Mouse (Mus musculus): ENCODE measurements around the gene Taar8c. TPM values are rescaled to one million over a fixed set of nuclear protein-coding genes. Genes with fewer than 3 reads are reported as not detected.

Taar8c gene
- total and polyA plus RNA-seq, 3 experiments: not detected

DNA sequence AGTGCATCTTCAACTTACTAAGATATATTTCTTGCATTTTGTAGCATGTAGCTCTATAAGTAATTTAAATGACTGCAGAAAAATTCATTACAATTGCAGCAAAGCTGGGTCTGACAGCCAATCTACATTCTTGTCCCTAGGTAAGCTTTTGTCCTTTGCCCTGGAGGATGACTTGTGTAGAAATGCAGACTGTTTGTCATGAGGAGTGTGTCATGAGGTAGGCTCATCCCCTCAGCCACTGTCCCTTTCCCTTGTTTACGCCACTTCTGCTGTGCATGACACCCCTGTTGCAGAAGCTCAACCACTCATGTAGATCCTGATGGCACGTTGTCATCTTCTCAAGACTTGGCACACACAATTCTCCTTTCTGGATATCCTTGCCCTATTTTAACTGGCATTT is 14.5 kb downstream of the Taar8c start:
- Histone ChIP-seq H3K9ac (ENCODE audit: control insufficient read depth, low read depth, low read length, poor library complexity, severe bottlenecking) (no peak overlapping the region), H3K9me3 (replicated peaks; ENCODE audit: insufficient read depth, low read length) (no peaks in the 10 kb centered on the region), H3K4me3 (ENCODE audit: control insufficient read depth in 1 of 2, insufficient read depth in 1 of 2, low read depth in 2 of 2, low read length in 2 of 2) (no peak overlapping the region), H3K36me3 (ENCODE audit: control insufficient read depth in 1 of 2, insufficient read depth in 2 of 2, low read length in 2 of 2) (no peaks in the 10 kb centered on the region), H3K27ac (ENCODE audit: control insufficient read depth, low read depth, low read length) (no peak overlapping the region), H3K27me3 (ENCODE audit: control insufficient read depth in 1 of 2, insufficient read depth in 2 of 2, low read length in 2 of 2) (0 out of 4 replicates have a peak, but pooled peaks cover 0 to 1% of the 10 kb centered on the region in 2 experiments), H3K79me2 (ENCODE audit: control insufficient read depth, insufficient read depth, low read length, poor library complexity) (no peaks in the 10 kb centered on the region), H3K4me1 (ENCODE audit: control insufficient read depth in 1 of 2, insufficient read depth in 2 of 2, low read length in 2 of 2) (no peaks in the 10 kb centered on the region)
- DNase-seq (ENCODE audit: low read depth, low spot score): no peak
- TF ChIP-seq RAD21 (IDR thresholded peaks at IDR 0.05; ENCODE audit: low read depth, low read length): no peak
- no peak for TF ChIP-seq GATA1 (IDR thresholded peaks at IDR 0.05; ENCODE audit: low read depth, low read length)
- no peak for TF ChIP-seq MAFK (IDR thresholded peaks at IDR 0.05; ENCODE audit: borderline replicate concordance, low read depth, low read length)
- no peak for TF ChIP-seq MEF2A (IDR thresholded peaks at IDR 0.05; ENCODE audit: extremely low read depth, insufficient replicate concordance, low read depth, low read length, poor library complexity, severe bottlenecking)
- TF ChIP-seq MYB (IDR thresholded peaks at IDR 0.05; ENCODE audit: low read depth, low read length): no peak
- no peak for TF ChIP-seq SMC3 (IDR thresholded peaks at IDR 0.05; ENCODE audit: low read depth, low read length)
- TF ChIP-seq ZNF384 (IDR thresholded peaks at IDR 0.05; ENCODE audit: low read depth, low read length): no peak
- no peak for TF ChIP-seq CHD2 (IDR thresholded peaks at IDR 0.05; ENCODE audit: low read length)
- no peak for TF ChIP-seq MXI1 (IDR thresholded peaks at IDR 0.05; ENCODE audit: low read depth, low read length)
- TF ChIP-seq HCFC1 (IDR thresholded peaks at IDR 0.05; ENCODE audit: low read depth, low read length): no peak
- TF ChIP-seq ZMIZ1 (IDR thresholded peaks at IDR 0.05; ENCODE audit: low read depth, low read length): no peak

DNA sequence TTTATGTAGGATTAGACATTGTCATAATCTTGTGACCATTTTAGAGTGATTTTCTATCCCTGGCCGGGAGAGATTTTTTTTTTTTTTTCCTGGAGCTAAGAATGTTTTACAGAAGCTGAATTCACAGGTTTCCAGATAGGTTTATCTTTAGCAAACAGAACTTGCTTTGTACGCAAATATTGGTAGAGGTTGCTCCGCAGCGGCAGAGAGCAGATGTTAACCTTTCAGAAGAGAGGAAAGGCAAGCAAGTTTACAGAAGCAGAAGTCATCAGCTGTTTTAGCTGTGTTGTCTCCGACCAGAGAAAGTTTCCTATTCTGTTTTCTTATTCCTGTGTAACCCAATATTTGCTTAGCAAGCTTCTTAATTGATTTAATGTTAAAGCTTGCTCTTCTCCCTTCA is 15.2 kb downstream of the Taar8c start:
- no peaks in the 10 kb centered on the region for H3K4me1 ChIP-seq (ENCODE audit: control insufficient read depth in 1 of 2, insufficient read depth in 2 of 2, low read length in 2 of 2)
- DNase-seq (ENCODE audit: low read depth, low spot score): no peak
- H3K27ac ChIP-seq (ENCODE audit: control insufficient read depth, low read depth, low read length): no peak overlapping the region
- TF ChIP-seq HCFC1 (IDR thresholded peaks at IDR 0.05; ENCODE audit: low read depth, low read length) (no peak), MAX (IDR thresholded peaks at IDR 0.05; ENCODE audit: low read length) (no peak), TBP (IDR thresholded peaks at IDR 0.05; ENCODE audit: low read depth, low read length) (no peak), ZC3H11A (IDR thresholded peaks at IDR 0.05; ENCODE audit: low read depth, low read length) (no peak), UBTF (IDR thresholded peaks at IDR 0.05; ENCODE audit: borderline replicate concordance, insufficient read depth, low read depth, low read length) (no peak), GATA1 (IDR thresholded peaks at IDR 0.05; ENCODE audit: low read depth, low read length) (no peak), SMC3 (IDR thresholded peaks at IDR 0.05; ENCODE audit: low read depth, low read length) (no peak), ETS1 (IDR thresholded peaks at IDR 0.05; ENCODE audit: low read depth, low read length) (no peak), MYC (IDR thresholded peaks at IDR 0.05; ENCODE audit: low read depth, low read length) (no peak), ZKSCAN1 (IDR thresholded peaks at IDR 0.05; ENCODE audit: low read depth, low read length) (no peak), ZMIZ1 (IDR thresholded peaks at IDR 0.05; ENCODE audit: low read depth, low read length) (no peak)
- H3K27me3 ChIP-seq (ENCODE audit: control insufficient read depth in 1 of 2, insufficient read depth in 2 of 2, low read length in 2 of 2): 0 out of 4 replicates have a peak, but pooled peaks cover 0 to 1% of the 10 kb centered on the region in 2 experiments
- H3K9ac ChIP-seq (ENCODE audit: control insufficient read depth, low read depth, low read length, poor library complexity, severe bottlenecking): no peak overlapping the region
- no peaks in the 10 kb centered on the region for H3K79me2 ChIP-seq (ENCODE audit: control insufficient read depth, insufficient read depth, low read length, poor library complexity)
- H3K4me3 ChIP-seq (ENCODE audit: control insufficient read depth in 1 of 2, insufficient read depth in 1 of 2, low read depth in 2 of 2, low read length in 2 of 2): no peak overlapping the region
- no peaks in the 10 kb centered on the region for H3K9me3 ChIP-seq (replicated peaks; ENCODE audit: insufficient read depth, low read length)
- H3K36me3 ChIP-seq (ENCODE audit: control insufficient read depth in 1 of 2, insufficient read depth in 2 of 2, low read length in 2 of 2): no peaks in the 10 kb centered on the region
